Mouse (Mus musculus) ES-E14 (cell line): ENCODE measurements around the gene Slc16a2. TPM values are rescaled to one million over a fixed set of nuclear protein-coding genes. Genes with fewer than 3 reads are reported as not detected.
"Not testable (repeated sequence)": the region's sequence is repeated elsewhere in the genome, so short reads cannot be mapped to it uniquely, and the experiment has no call there.

Source experiments
- DNase-seq: peaks from one replicate; pipeline ENCODE4 v3.0.0-alpha.2; 2013; ENCODE audit warnings: low read depth, low spot score
- H3K27ac ChIP-seq: 2 replicates; pipeline ENCODE4 v1.5.1; 2012; ENCODE audit warnings: low read depth, mild to moderate bottlenecking, low read length, moderate library complexity, mixed read lengths; ENCODE audit not compliant: poor library complexity, insufficient read depth, severe bottlenecking
- H3K36me3 ChIP-seq: 2 replicates; pipeline ENCODE4 v1.6.1; 2012; ENCODE audit warnings: mild to moderate bottlenecking, low read length, moderate library complexity, mixed read lengths; ENCODE audit not compliant: control insufficient read depth, poor library complexity, insufficient read depth, severe bottlenecking
- H3K4me1 ChIP-seq, 2 experiments: fragments of 150-350 bp in 1 of 2; sonication (generic) in 1 of 2; 2 replicates each; pipeline ENCODE4 v1.6.1; 2012; ENCODE audit warnings: low read length in 2 of 2, mild to moderate bottlenecking in 1 of 2, mixed read lengths in 1 of 2; ENCODE audit not compliant: control insufficient read depth in 2 of 2, insufficient read depth in 2 of 2, poor library complexity in 1 of 2
- H3K4me3 ChIP-seq, 2 experiments: fragments of 150-350 bp in 1 of 2; sonication (generic) in 1 of 2; 2 replicates each; pipeline ENCODE4 v1.5.1; 2012; ENCODE audit warnings: low read length in 2 of 2, low read depth in 1 of 2, mild to moderate bottlenecking in 1 of 2, mixed read lengths in 1 of 2; ENCODE audit not compliant: insufficient read depth in 1 of 2, poor library complexity in 1 of 2, severe bottlenecking in 1 of 2
- H3K9ac ChIP-seq: 2 replicates; pipeline ENCODE4 v1.6.1; 2012; ENCODE audit warnings: low read depth, mild to moderate bottlenecking, low read length, mixed read lengths; ENCODE audit not compliant: poor library complexity, insufficient read depth, severe bottlenecking
- H3K9me3 ChIP-seq: fragments of 150-350 bp; sonication (generic); 2 replicates; pipeline ENCODE4 v1.6.1; 2012; ENCODE audit warnings: low read depth, mild to moderate bottlenecking, low read length; ENCODE audit not compliant: control insufficient read depth, insufficient read depth
- CHD2 ChIP-seq: IDR thresholded peaks from 2 replicates; pipeline ENCODE4 v1.6.1; 2014; ENCODE audit warnings: mild to moderate bottlenecking, low read depth, low read length, inconsistent platforms
- HCFC1 ChIP-seq: IDR thresholded peaks from 2 replicates; pipeline ENCODE4 v1.6.1; 2012; ENCODE audit warnings: low read length, inconsistent platforms, borderline replicate concordance; ENCODE audit not compliant: insufficient read depth
- MAFK ChIP-seq: IDR thresholded peaks from 2 replicates; pipeline ENCODE4 v1.6.1; 2014; ENCODE audit warnings: mild to moderate bottlenecking, low read depth, low read length, inconsistent platforms; ENCODE audit not compliant: insufficient read depth
- ZC3H11A ChIP-seq: IDR thresholded peaks from 2 replicates; pipeline ENCODE4 v1.6.1; 2012; ENCODE audit warnings: low read depth, mild to moderate bottlenecking, inconsistent platforms, low read length, borderline replicate concordance
- ZNF384 ChIP-seq: IDR thresholded peaks from 2 replicates; pipeline ENCODE4 v1.6.1; 2012; ENCODE audit warnings: low read depth, low read length, inconsistent platforms
- in situ Hi-C, 2 experiments: fragments of 600-800 bp; cut with MboI; formaldehyde crosslinking; loops; one replicate each; pipeline ENCODE4 v1.15.1; 2025; ENCODE audit warnings: low sequenced_read_pairs in 2 of 2, inconsistent platforms in 1 of 2; ENCODE audit not compliant: unreplicated experiment in 2 of 2
- total RNA-seq: library from RNA; depleted of rRNA; stranded (reverse); fragments of 300-350 nt; gene quantifications from 2 replicates; pipeline ENCODE4 v1.2.3, GENCODE M21; 2012

The Slc16a2 gene
- total RNA-seq, 1 experiment: 1.5 TPM

DNA sequence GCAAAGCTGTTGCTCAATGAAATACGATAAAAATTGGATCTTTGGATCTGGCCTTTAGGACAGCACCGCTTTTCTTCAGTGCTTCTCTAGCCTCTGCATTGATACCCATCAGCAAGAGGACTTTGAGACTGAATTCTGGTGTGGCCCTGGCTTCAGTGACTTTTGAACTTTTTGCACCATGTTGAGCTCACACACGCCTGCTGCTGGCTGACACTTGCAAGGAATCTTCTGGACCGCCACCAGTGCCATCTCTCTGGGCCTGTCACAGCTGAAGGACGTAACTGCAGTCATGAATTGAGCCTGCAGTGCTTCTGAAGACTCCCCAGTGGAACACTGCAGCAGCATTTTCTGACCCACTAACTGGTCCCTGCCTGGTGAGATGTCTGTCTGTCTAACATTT, 128.9 kb downstream of the Slc16a2 start:
- Histone ChIP-seq H3K9ac (no peak overlapping the region), H3K9me3 (no peaks in the 10 kb centered on the region), H3K4me1 (peaks cover 0 to 2% of the 10 kb centered on the region in 2 experiments; a peak in 1 of 4 replicates), H3K27ac (no peak overlapping the region), H3K36me3 (no peaks in the 10 kb centered on the region), H3K4me3 (no peak overlapping the region)
- DNase-seq: no peak
- no peak for TF ChIP-seq ZC3H11A
- no peak for TF ChIP-seq CHD2
- no peak for TF ChIP-seq ZNF384
- TF ChIP-seq MAFK: no peak
- in situ Hi-C loops: no loop called here

DNA sequence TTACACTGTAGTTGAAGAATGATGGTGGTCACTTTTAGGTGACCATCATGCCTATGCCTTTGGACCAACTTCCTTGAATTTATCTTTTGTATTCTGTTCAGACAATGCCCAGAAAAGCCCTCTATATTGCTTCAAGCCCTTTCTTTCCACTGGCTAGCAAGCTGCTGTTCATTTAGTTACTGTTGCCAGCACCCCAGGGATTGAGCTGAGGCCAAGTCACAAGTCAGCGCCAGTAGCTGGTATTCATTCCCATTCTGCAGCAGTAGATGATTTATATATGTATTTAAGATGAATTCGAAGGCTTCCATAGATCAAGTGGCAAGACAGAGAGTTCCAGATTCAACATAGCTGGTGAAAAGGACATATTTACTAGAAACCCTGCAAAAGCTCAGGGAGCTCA, 133.2 kb downstream of the Slc16a2 start:
- Histone ChIP-seq H3K9me3 (no peaks in the 10 kb centered on the region), H3K27ac (no peak overlapping the region), H3K4me3 (no peak overlapping the region), H3K4me1 (no peaks in the 10 kb centered on the region), H3K9ac (no peak overlapping the region), H3K36me3 (no peaks in the 10 kb centered on the region)
- DNase-seq: no peak
- TF ChIP-seq ZNF384: no peak
- no peak for TF ChIP-seq HCFC1
- no peak for TF ChIP-seq MAFK
- no peak for TF ChIP-seq ZC3H11A
- TF ChIP-seq CHD2: no peak
- in situ Hi-C loops: no loop called here

DNA sequence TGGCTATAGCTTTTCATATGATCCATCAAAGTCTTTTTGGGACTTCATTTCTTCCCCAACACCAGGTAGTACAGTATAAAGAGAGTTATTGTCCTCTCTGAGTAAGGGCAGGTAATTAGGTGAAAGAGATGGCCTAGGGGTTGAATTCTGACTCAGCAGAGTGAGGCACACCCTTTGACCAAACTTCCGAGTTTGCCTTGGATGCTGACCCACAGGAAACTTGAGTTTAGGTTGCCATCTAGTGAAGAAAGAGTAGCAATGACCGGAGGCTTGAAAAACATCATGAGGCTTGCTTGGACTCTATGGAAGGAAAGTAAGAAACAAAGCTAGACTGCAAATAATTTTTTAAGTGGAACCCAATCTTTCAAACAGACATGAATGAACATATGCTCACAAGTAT, 147.1 kb downstream of the Slc16a2 start:
- Histone ChIP-seq H3K4me3 (no peak overlapping the region), H3K9me3 (no peaks in the 10 kb centered on the region), H3K4me1 (no peaks in the 10 kb centered on the region), H3K9ac (no peak overlapping the region), H3K27ac (no peak overlapping the region), H3K36me3 (no peaks in the 10 kb centered on the region)
- in situ Hi-C loops: no loop called here
- TF ChIP-seq ZC3H11A: peak; percentile 36; the same call in 1 of the 2 replicates
- TF ChIP-seq HCFC1: no peak
- TF ChIP-seq ZNF384: no peak
- TF ChIP-seq MAFK: peak; percentile 58; the same call in 1 of the 2 replicates
- DNase-seq: no peak

DNA sequence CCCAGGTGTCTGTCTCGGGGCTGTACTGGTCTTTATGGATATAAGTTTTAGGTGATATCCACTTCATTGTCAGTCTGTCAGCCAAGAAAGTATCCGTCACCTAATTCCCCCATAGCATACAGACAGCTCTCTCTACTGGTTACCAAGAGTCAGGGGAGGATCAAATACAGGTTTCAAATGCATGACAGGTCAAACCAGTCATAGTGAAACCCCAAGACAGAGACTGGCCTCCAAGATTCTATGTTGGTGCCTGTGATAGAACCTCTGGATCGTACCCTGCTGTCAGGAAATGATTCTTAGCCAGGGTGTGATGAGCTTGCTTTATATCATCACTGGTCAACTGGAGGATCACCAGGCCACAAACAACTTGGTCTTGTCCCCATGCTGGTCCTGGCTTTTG, 148.0 kb downstream of the Slc16a2 start:
- in situ Hi-C loops: no loop called here
- no peak for TF ChIP-seq ZNF384
- Histone ChIP-seq H3K9me3 (no peaks in the 10 kb centered on the region), H3K9ac (no peak overlapping the region), H3K4me3 (no peak overlapping the region), H3K27ac (no peak overlapping the region), H3K4me1 (no peaks in the 10 kb centered on the region), H3K36me3 (no peaks in the 10 kb centered on the region)
- DNase-seq: no peak

DNA sequence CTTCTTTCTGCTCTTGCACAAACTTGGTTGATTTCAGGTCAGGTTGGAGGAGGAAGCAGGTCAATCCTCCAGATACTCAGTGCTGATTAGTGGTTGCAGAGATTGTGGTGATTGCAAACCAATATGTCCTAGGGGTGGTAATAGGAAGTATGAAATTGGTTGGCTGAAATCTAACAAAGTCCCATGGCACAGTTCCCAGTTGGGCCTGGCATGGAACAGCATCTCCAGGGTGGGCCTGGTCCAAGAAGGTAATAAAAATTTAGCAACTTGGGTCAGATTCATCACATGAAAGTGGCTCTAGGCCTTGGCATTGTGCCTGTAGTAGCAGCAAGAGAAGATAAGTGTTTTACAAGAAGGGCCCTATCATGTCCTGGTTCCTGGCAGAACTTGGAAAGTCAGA, 151.5 kb downstream of the Slc16a2 start:
- TF ChIP-seq ZC3H11A (no peak), ZNF384 (no peak), HCFC1 (no peak), CHD2 (no peak), MAFK (no peak)
- no peak for DNase-seq
- Histone ChIP-seq H3K27ac (no peak overlapping the region), H3K4me1 (no peaks in the 10 kb centered on the region), H3K36me3 (no peaks in the 10 kb centered on the region), H3K4me3 (no peak overlapping the region), H3K9me3 (no peaks in the 10 kb centered on the region), H3K9ac (no peak overlapping the region)
- in situ Hi-C loops: no loop called here

DNA sequence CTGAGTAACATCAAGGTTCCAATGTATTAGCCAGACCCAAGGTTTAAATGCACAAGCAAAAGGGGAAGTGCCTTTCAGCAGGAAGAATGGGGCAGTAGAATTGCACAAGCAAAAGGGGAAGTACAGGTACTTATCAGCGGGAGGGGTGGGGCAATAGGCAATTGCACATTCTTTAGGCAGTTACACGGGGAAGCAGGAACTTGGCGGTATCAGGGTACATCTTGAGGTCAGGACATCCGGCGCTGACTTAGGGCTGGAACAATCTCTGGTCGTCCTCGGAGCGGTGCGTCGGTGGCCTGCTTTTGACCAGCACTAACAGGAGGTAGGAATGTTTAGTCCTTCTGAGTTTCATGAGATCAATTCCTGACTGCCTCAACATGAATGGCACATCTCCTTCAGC, 157.3 kb downstream of the Slc16a2 start:
- H3K9me3 ChIP-seq, H3K4me3 ChIP-seq, H3K4me1 ChIP-seq, H3K27ac ChIP-seq, DNase-seq, H3K36me3 ChIP-seq, in situ Hi-C loops, H3K9ac ChIP-seq: not testable (repeated sequence)
